Mouse (Mus musculus): ENCODE results near the gene Fopnl. TPM values are rescaled to one million over a fixed set of nuclear protein-coding genes. Genes with fewer than 3 reads are reported as not detected.

The Fopnl gene
- 10 to 100 TPM; 65.5 to 73.3 TPM for total RNA-seq (2021)
- long read RNA-seq, experiment 1, transcript Fopnl-201 (5 exons, 1,465 nt), result major isoform, 49 of 188 reads
- long read RNA-seq, experiment 1, transcript Fopnl-205 (3 exons, 1,147 nt), result minor isoform, 14 of 188 reads
- long read RNA-seq, experiment 1, partial matches to known transcripts, result 0 of 188 reads
- long read RNA-seq, experiment 1, other reads (novel, unspliced or antisense), result 124 of 188 reads
- long read RNA-seq, experiment 2, transcript Fopnl-205 (3 exons, 1,147 nt), result minor isoform, 21 of 299 reads
- long read RNA-seq, experiment 2, transcript Fopnl-201 (5 exons, 1,465 nt), result major isoform, 46 of 299 reads
- long read RNA-seq, experiment 2, partial matches to known transcripts, result 1 of 299 reads
- long read RNA-seq, experiment 2, other reads (novel, unspliced or antisense), result 231 of 299 reads

- 0 out of 2 replicates have a peak, but pooled peaks have one; percentile 18 for TF ChIP-seq CTCF (IDR thresholded peaks at IDR 0.05)
- peak within 1 kb of the TSS; percentile 98 for H3K27ac ChIP-seq
- intact Hi-C loops (cut with DNase I), result loop anchor here (1.0 to 2.0 kb wide), 2 partner anchors 44 to 128 kb away; partner anchors contain the start of gene Abcc1
- peak within 1 kb of the TSS; percentile 94 for H3K4me3 ChIP-seq
- DNase-seq, result peak; percentile 99
These were observed at the start of gene Fopnl for GRCm38 (mm10) chr16:14316884-14317876. TSS of gene Fopnl (minus strand) at chr16:14317405.

- intact Hi-C loops (cut with DNase I), result no loop called here
These were observed 48.8 kb upstream of the Fopnl start for GRCm38 (mm10) chr16:14366017-14366416.

GRCm38 (mm10) chr16:14365457-14365856, 48.3 kb upstream of the Fopnl start:
- H3K27ac ChIP-seq, result no peak overlapping the region; the same call in 1 of the 2 replicates
- no peak for DNase-seq
- H3K4me3 ChIP-seq, result no peak overlapping the region
- intact Hi-C loops (cut with DNase I), result no loop called here
- no peak for TF ChIP-seq CTCF (IDR thresholded peaks at IDR 0.05)

More at GRCm38 (mm10) chr16:14366017-14366416, 48.8 kb upstream of the Fopnl start:
- Histone ChIP-seq H3K27ac (peak overlapping the region; percentile 53), H3K4me3 (no peak overlapping the region)
- DNase-seq, result no peak
- no peak for TF ChIP-seq CTCF (IDR thresholded peaks at IDR 0.05)

- TF ChIP-seq CTCF (IDR thresholded peaks at IDR 0.05), result no peak
- intact Hi-C loops (cut with DNase I), result no loop called here
- peak overlapping the region; percentile 3; the same call in 1 of the 2 replicates for H3K4me3 ChIP-seq
- DNase-seq, result no peak
- H3K27ac ChIP-seq, result peak overlapping the region; percentile 52
These were observed 46.9 kb upstream of the Fopnl start for GRCm38 (mm10) chr16:14364066-14364465.

- TF ChIP-seq CTCF (IDR thresholded peaks at IDR 0.05), result no peak
- DNase-seq, result no peak
- Histone ChIP-seq H3K27ac (peak overlapping the region; percentile 52), H3K4me3 (peak overlapping the region; percentile 3; the same call in 1 of the 2 replicates)
- intact Hi-C loops (cut with DNase I), result no loop called here
These were observed 46.3 kb upstream of the Fopnl start for GRCm38 (mm10) chr16:14363496-14363895.

GRCm38 (mm10) chr16:14362099-14362820, 45.1 kb upstream of the Fopnl start:
- DNase-seq, result no peak
- intact Hi-C loops (cut with DNase I), result no loop called here
- TF ChIP-seq CTCF (IDR thresholded peaks at IDR 0.05), result no peak
- H3K4me3 ChIP-seq, result peak overlapping the region; percentile 95
- peak overlapping the region; percentile 91 for H3K27ac ChIP-seq

GRCm38 (mm10) chr16:14361362-14362098, 44.3 kb upstream of the Fopnl start, which contains the start of gene Abcc1:
TSS of gene Abcc1 (plus strand) at chr16:14361558.
- DNase-seq, result peak; percentile 90
- intact Hi-C loops (cut with DNase I), result loop anchor here (2.0 kb wide), 1 partner anchor 45 kb away; the partner anchor contains the start of gene Fopnl
- TF ChIP-seq CTCF (IDR thresholded peaks at IDR 0.05), result peak; percentile 29; the same call in 1 of the 2 replicates
- Histone ChIP-seq H3K27ac (peak within 1 kb of the TSS; percentile 91), H3K4me3 (peak within 1 kb of the TSS; percentile 95)

- no peak for DNase-seq
- no peak for TF ChIP-seq CTCF (IDR thresholded peaks at IDR 0.05)
- Histone ChIP-seq H3K4me3 (peak overlapping the region; percentile 95), H3K27ac (peak overlapping the region; percentile 91)
- intact Hi-C loops (cut with DNase I), result loop anchor here (2.0 kb wide), 1 partner anchor 44 kb away; the partner anchor contains the start of gene Fopnl
These were observed 43.7 kb upstream of the Fopnl start for GRCm38 (mm10) chr16:14360931-14361330.

- intact Hi-C loops (cut with DNase I), result no loop called here
- H3K27ac ChIP-seq, result no peak overlapping the region
- H3K4me3 ChIP-seq, result no peak overlapping the region
- DNase-seq, result no peak
- no peak for TF ChIP-seq CTCF (IDR thresholded peaks at IDR 0.05)
These were observed 41.3 kb upstream of the Fopnl start for GRCm38 (mm10) chr16:14358531-14358930.

GRCm38 (mm10) chr16:14357859-14358258, 40.7 kb upstream of the Fopnl start:
- H3K27ac ChIP-seq, result no peak overlapping the region
- TF ChIP-seq CTCF (IDR thresholded peaks at IDR 0.05), result no peak
- no peak overlapping the region for H3K4me3 ChIP-seq
- DNase-seq, result no peak
- intact Hi-C loops (cut with DNase I), result no loop called here

- intact Hi-C loops (cut with DNase I), result no loop called here
- Histone ChIP-seq H3K27ac (no peak overlapping the region), H3K4me3 (no peak overlapping the region)
- DNase-seq, result no peak
- no peak for TF ChIP-seq CTCF (IDR thresholded peaks at IDR 0.05)
These were observed 35.5 kb upstream of the Fopnl start for GRCm38 (mm10) chr16:14352663-14353062.
